Mouse (Mus musculus): ENCODE results near the gene Pex5l. TPM values are rescaled to one million over a fixed set of nuclear protein-coding genes. Genes with fewer than 3 reads are reported as not detected.

The Pex5l gene
- polyA plus RNA-seq, 1 experiment from 2014 or later = 0.14 TPM

- 87% methylated on average over 5 of the region's 5 CpGs for WGBS
- H3K27ac ChIP-seq (ENCODE audit: low read depth, low read length) = no peak overlapping the region
- no peak overlapping the region for H3K9ac ChIP-seq (ENCODE audit: low read depth, low read length)
- no peak overlapping the region for H3K4me2 ChIP-seq (replicated peaks; ENCODE audit: low read depth)
- no peaks in the 10 kb centered on the region for H3K36me3 ChIP-seq (ENCODE audit: control insufficient read depth, insufficient read depth)
- ATAC-seq = no peak
- no peak overlapping the region for H3K4me3 ChIP-seq (ENCODE audit: low read depth, low read length)
- no peak for TF ChIP-seq CTCF (IDR thresholded peaks at IDR 0.05; ENCODE audit: low read depth)
- H3K4me1 ChIP-seq (replicated peaks; ENCODE audit: control insufficient read depth, insufficient read depth, low read length) = no peaks in the 10 kb centered on the region
- no peaks in the 10 kb centered on the region for H3K27me3 ChIP-seq (replicated peaks; ENCODE audit: control insufficient read depth, insufficient read depth, low read length)
- no peaks in the 10 kb centered on the region for H3K9me3 ChIP-seq (ENCODE audit: control insufficient read depth)
These were observed 195.6 kb downstream of the Pex5l start for GRCm38 (mm10) chr3:32947486-32947885.

GRCm38 (mm10) chr3:32939802-32940501 lies 203.1 kb downstream of the Pex5l start:
- Histone ChIP-seq H3K4me1 (replicated peaks; ENCODE audit: control insufficient read depth, insufficient read depth, low read length) (no peaks in the 10 kb centered on the region), H3K9me3 (ENCODE audit: control insufficient read depth) (no peaks in the 10 kb centered on the region), H3K4me2 (replicated peaks; ENCODE audit: low read depth) (no peak overlapping the region), H3K36me3 (ENCODE audit: control insufficient read depth, insufficient read depth) (no peaks in the 10 kb centered on the region), H3K27ac (ENCODE audit: low read depth, low read length) (no peak overlapping the region), H3K4me3 (ENCODE audit: low read depth, low read length) (no peak overlapping the region), H3K27me3 (replicated peaks; ENCODE audit: control insufficient read depth, insufficient read depth, low read length) (no peaks in the 10 kb centered on the region), H3K9ac (ENCODE audit: low read depth, low read length) (no peak overlapping the region)
- TF ChIP-seq CTCF (IDR thresholded peaks at IDR 0.05; ENCODE audit: low read depth) = no peak
- ATAC-seq = peak; percentile 47
- WGBS = 35% methylated on average over 8 of the region's 8 CpGs

GRCm38 (mm10) chr3:32924168-32924567 lies 218.9 kb downstream of the Pex5l start:
- Histone ChIP-seq H3K27ac (ENCODE audit: low read depth, low read length) (no peak overlapping the region), H3K4me3 (ENCODE audit: low read depth, low read length) (no peak overlapping the region), H3K4me1 (replicated peaks; ENCODE audit: control insufficient read depth, insufficient read depth, low read length) (no peaks in the 10 kb centered on the region), H3K9ac (ENCODE audit: low read depth, low read length) (no peak overlapping the region), H3K36me3 (ENCODE audit: control insufficient read depth, insufficient read depth) (no peaks in the 10 kb centered on the region), H3K27me3 (replicated peaks; ENCODE audit: control insufficient read depth, insufficient read depth, low read length) (no peaks in the 10 kb centered on the region), H3K9me3 (ENCODE audit: control insufficient read depth) (no peaks in the 10 kb centered on the region), H3K4me2 (replicated peaks; ENCODE audit: low read depth) (no peak overlapping the region)
- TF ChIP-seq CTCF (IDR thresholded peaks at IDR 0.05; ENCODE audit: low read depth) = no peak
- 88% methylated on average over 6 of the region's 6 CpGs for WGBS
- ATAC-seq = no peak

- Histone ChIP-seq H3K4me2 (replicated peaks; ENCODE audit: low read depth) (no peak overlapping the region), H3K27ac (ENCODE audit: low read depth, low read length) (no peak overlapping the region), H3K36me3 (ENCODE audit: control insufficient read depth, insufficient read depth) (no peaks in the 10 kb centered on the region), H3K4me3 (ENCODE audit: low read depth, low read length) (no peak overlapping the region), H3K9me3 (ENCODE audit: control insufficient read depth) (no peaks in the 10 kb centered on the region), H3K27me3 (replicated peaks; ENCODE audit: control insufficient read depth, insufficient read depth, low read length) (no peaks in the 10 kb centered on the region), H3K9ac (ENCODE audit: low read depth, low read length) (no peak overlapping the region), H3K4me1 (replicated peaks; ENCODE audit: control insufficient read depth, insufficient read depth, low read length) (no peaks in the 10 kb centered on the region)
- ATAC-seq = no peak
- peak; percentile 53 for TF ChIP-seq CTCF (IDR thresholded peaks at IDR 0.05; ENCODE audit: low read depth)
- WGBS = 60% methylated on average over 7 of the region's 7 CpGs
These were observed 232.9 kb downstream of the Pex5l start for GRCm38 (mm10) chr3:32910071-32910551.

DNA sequence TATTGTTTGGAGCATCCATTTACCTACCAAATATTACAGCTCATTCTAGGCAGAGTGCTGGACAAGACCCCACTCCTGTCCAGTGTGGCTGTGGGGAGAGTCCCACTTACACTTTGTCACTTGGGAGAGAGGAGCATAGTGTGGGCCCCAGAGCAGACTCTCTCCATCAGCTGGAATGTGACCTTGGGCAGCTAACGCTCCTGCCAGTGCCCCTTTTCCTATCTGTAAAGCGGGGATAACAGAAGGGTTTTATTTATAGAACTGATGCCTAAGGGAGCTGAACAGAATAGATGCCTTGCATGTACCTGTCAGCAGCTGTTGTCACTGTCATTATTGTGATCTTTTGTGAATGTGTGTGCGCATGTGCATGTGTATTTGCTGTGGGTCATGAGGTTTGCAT lies 234.6 kb downstream of the Pex5l start:
- WGBS = 67% methylated on average over 3 of the region's 3 CpGs
- no peak overlapping the region for H3K4me3 ChIP-seq (ENCODE audit: low read depth, low read length)
- H3K27ac ChIP-seq (ENCODE audit: low read depth, low read length) = no peak overlapping the region
- no peaks in the 10 kb centered on the region for H3K36me3 ChIP-seq (ENCODE audit: control insufficient read depth, insufficient read depth)
- no peak for TF ChIP-seq CTCF (IDR thresholded peaks at IDR 0.05; ENCODE audit: low read depth)
- no peaks in the 10 kb centered on the region for H3K27me3 ChIP-seq (replicated peaks; ENCODE audit: control insufficient read depth, insufficient read depth, low read length)
- H3K4me2 ChIP-seq (replicated peaks; ENCODE audit: low read depth) = no peak overlapping the region
- H3K4me1 ChIP-seq (replicated peaks; ENCODE audit: control insufficient read depth, insufficient read depth, low read length) = no peaks in the 10 kb centered on the region
- H3K9me3 ChIP-seq (ENCODE audit: control insufficient read depth) = no peaks in the 10 kb centered on the region
- H3K9ac ChIP-seq (ENCODE audit: low read depth, low read length) = no peak overlapping the region
- ATAC-seq = no peak

DNA sequence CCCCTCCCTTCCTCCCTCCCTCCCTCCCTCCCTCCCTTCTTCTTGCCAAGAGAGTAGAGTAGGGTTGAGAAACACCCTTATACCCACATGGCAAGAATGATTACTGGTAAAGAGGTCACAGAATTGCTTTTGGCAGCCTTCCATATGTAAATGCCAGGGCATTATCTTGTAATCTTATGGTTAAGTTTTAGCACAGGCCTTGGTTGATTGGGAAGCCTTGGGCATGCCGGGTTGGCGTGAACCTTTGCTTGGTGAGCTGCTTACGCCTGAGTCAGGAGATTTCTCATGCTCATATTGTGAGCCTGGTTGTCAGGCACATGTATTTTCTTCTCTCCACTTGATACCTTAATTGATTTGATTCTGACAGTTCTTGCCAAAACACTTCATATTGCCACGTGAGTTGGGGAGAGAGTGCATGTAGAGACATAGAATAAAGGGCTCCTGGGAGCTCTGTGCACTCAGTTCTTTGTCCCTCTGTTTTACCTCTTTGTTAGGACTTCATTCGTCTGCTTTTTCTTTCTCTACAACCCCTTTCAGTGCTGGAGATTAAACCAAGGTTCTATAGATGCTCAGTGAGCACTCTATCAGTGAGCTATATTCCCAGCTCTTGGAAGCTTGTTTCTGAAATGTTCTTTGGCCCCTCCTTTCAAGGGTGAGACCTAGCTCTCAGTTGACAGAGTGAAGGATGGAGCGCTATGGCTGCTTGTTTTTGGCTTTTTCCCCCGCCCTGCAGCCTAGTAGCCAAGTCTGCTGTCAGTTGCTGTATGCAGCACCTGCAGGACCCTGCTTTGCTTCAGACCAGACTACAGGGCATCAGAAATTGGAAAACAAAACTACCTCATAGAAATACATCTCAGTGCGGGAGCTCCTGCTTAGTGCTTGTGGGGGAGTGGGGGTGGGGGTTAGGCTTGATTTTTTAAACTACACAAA lies 236.9 kb downstream of the Pex5l start:
- no peak overlapping the region for H3K9ac ChIP-seq (ENCODE audit: low read depth, low read length)
- WGBS = 83% methylated on average over 8 of the region's 8 CpGs

More for the DNA sequence above, 236.9 kb downstream of the Pex5l start:
- Histone ChIP-seq H3K9me3 (ENCODE audit: control insufficient read depth) (no peaks in the 10 kb centered on the region), H3K27ac (ENCODE audit: low read depth, low read length) (no peak overlapping the region), H3K4me2 (replicated peaks; ENCODE audit: low read depth) (no peak overlapping the region), H3K4me1 (replicated peaks; ENCODE audit: control insufficient read depth, insufficient read depth, low read length) (no peaks in the 10 kb centered on the region), H3K36me3 (ENCODE audit: control insufficient read depth, insufficient read depth) (no peaks in the 10 kb centered on the region), H3K27me3 (replicated peaks; ENCODE audit: control insufficient read depth, insufficient read depth, low read length) (no peaks in the 10 kb centered on the region), H3K4me3 (ENCODE audit: low read depth, low read length) (no peak overlapping the region)
- TF ChIP-seq CTCF (IDR thresholded peaks at IDR 0.05; ENCODE audit: low read depth) = no peak
- ATAC-seq = no peak
